Mouse (Mus musculus): ENCODE measurements around the gene Cdk5rap3.
A peak's percentile ranks its signal among the peaks of the same experiment; 100 is the strongest.

Cdk5rap3 gene

GRCm38 (mm10) chr11:96895886-96896285, 20.4 kb downstream of the Cdk5rap3 start:
- peak; percentile 56 for DNase-seq (ENCODE audit: low read depth)

- DNase-seq (ENCODE audit: low read depth): no peak
These were observed 23.0 kb downstream of the Cdk5rap3 start for GRCm38 (mm10) chr11:96893203-96893842.

GRCm38 (mm10) chr11:96891784-96892527, 24.3 kb downstream of the Cdk5rap3 start:
- DNase-seq (ENCODE audit: low read depth): no peak

DNA sequence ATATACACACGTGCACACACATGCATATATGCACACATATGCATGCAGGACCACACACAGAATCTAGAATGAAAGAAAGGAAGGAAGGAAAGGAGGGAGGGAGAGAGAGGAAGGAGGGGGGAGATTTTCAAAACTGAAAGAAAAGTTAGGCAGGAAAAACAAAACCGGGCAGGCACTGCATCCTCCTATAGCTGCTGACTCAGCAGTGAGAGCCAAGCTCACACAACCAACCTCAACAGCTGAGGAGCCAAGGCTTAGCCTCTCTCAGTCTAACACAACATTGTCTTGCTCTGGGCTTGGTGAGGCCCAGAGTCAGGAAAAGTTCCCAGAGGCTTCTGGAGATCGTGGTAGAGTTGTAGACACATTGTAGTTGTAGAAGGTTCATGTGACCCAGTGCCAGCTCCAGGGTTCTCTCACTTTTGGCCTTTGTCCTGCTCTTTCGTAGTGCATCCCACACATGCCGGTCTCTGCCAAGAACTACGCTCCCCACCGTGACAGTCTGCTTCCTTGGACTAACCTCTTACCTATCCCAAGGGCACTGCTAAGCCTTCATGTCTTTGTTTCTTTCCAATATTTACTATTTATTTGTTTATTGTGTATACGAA, 29.3 kb downstream of the Cdk5rap3 start:
- DNase-seq (ENCODE audit: low read depth): peak; percentile 42

DNA sequence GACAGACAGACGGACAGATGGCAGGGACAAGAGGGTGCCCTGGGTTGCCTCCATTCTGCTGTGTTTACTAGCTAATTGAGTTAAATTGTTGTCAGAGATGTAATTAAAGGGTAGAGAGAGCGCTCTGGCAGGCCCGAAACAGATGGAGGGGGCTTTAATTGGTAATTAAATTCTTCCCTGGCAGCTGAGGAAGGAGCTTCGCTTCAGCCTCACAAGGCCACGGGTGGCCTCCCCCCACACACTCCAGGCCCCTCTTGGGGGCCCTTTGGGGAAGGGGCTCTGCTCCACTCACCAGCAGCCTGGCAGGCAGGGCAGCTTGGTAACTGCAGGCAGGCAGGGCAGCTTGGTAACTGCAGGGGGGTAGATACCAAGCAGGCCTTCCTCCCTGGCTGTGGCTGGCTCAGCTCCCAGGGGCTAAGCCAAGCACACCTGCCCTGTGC, 30.4 kb downstream of the Cdk5rap3 start:
- DNase-seq (ENCODE audit: low read depth): no peak

DNA sequence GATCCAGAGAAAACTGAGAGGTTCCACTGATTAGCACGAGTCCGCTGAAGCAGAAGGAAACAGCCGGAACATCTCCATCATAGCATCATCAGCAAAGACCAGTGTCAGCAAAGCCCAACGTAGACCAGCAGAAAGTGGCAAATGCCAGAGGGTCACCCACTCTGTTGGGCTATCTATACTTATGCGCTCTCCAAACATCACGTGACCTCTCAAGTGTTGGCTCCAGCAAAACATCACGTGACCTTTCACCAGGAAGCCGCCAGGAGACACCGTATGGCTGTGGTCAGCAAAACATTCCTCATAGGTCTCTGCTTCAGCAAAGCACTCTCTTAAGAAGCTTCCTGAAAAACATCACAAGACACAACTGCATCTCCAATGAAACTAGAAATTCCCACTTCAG, 36.0 kb downstream of the Cdk5rap3 start:
- no peak for DNase-seq (ENCODE audit: low read depth)

DNA sequence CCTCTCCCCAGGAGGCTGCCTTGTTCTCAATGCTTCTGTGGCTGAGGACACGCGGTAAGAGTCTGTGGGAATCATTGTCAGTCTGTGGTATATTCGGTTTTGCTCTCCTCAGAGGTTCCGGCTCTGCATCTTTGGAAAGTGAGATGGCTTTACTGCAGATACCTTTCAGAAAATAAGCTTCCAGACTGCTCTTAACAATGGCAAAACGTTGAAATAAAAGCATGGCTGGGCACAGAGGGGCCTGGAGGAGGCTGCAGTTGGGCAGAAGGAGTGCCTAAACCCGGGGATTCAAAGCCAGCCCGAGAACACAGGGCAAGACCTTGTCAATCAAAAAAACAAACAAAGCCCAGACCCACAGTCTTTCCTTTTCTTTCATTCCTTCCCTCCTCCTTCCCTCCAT, 36.9 kb downstream of the Cdk5rap3 start:
- DNase-seq (ENCODE audit: low read depth): no peak

DNA sequence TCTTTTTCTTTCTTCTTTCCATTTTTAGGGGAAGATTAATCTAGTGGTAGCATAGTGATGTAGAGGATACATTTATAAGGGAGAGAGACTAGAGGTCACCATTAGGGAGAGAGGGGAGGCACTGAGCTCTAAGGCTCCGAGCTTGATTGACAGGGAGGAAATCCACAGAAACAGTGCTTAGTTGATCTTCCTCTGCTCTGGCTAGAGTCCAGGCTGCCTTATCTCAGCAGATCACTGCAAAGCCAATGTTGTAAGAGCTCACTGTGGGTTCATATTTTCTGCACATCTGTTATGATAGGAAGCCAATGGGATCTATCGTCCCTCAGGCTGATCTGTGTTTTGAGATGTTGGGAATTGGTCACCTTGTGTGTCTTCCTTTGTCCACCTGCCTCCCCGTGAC, 37.6 kb downstream of the Cdk5rap3 start:
- peak; percentile 98 for DNase-seq (ENCODE audit: low read depth)

DNA sequence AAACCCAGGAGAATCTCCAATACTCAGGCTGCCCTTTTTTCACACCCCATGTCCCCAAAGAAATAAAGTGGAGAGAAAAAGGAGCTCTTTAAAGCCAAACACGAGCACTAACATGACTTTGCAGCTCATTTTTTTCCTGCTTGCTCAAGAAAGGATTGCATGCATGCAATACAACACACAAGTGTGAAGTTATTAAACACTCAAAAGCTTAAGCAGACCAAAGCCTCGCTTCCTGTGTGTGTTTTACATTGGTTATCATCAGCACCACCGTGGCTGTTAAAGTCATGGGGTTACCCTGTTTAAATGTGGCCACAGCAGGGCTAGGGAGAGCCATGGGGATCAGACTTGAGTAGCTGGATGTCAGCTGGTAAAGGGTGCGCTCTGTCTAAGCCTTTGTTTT, 39.2 kb downstream of the Cdk5rap3 start:
- peak; percentile 52 for DNase-seq (ENCODE audit: low read depth)

DNA sequence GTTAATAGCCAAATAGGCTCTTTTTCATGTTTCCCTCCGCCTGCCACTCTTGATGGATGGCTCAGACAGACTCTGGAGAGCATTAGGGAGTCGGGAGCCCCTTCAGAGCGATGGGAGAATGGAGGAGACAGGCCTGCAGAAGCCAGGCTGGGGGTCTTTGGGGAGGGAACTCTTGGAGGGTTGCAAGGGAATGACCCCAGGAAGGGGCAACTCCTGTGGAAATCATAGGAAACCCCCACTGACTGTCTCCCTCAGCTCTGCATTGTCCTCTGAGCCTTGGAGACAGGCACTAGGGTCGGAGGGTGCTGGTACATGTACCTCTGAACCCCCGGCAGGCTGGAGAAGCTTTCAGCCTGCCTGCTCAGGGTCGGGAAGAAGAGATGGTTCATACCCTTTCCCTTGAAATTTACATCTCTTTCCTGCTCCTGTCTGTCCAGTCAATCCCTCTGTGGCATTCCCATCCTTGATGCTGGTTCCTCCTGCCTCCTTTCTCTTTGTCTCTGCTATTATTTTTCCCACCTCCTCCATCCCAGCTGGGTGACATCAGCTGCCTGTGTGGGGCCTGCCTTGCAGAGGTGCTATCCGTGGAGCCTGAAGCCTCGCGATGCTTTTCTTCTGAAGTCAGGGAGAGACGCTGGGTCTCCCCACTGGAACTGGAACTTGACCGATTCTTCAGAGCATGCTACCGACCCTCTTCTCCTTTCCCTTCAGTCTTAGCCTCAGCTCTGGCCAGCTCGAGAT, 39.8 kb downstream of the Cdk5rap3 start:
- no peak for DNase-seq (ENCODE audit: low read depth)

GRCm38 (mm10) chr11:96875745-96876144, 40.6 kb downstream of the Cdk5rap3 start:
- no peak for DNase-seq (ENCODE audit: low read depth)

GRCm38 (mm10) chr11:96875270-96875669, 41.0 kb downstream of the Cdk5rap3 start:
- no peak for DNase-seq (ENCODE audit: low read depth)

DNA sequence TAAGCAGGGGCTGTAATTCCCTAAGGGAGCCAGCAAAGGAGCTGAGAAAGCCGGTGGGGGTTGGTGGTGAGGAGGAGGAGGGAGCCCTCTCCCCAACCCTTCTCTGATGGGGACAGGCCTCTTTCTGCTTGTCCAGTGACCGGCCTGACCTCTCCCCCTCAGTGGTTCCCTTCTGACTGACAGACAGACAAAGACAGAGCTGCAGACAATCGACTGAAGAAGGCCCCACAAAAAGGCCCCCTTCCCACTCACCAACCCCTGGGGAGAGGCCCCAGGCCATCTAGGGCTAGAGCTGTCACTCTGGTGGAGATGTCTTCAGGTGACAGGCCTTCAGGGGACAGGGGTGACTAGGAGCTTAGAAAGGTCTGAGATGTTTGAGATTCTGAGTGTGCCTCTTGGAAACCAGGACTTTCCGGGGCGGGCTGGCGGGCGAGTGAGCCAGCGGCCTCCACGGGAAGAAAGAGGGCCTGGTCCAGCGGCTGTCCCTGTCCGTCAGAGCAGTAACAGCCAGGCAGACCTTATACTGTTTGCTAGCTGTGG, 42.6 kb downstream of the Cdk5rap3 start:
- no peak for DNase-seq (ENCODE audit: low read depth)

DNA sequence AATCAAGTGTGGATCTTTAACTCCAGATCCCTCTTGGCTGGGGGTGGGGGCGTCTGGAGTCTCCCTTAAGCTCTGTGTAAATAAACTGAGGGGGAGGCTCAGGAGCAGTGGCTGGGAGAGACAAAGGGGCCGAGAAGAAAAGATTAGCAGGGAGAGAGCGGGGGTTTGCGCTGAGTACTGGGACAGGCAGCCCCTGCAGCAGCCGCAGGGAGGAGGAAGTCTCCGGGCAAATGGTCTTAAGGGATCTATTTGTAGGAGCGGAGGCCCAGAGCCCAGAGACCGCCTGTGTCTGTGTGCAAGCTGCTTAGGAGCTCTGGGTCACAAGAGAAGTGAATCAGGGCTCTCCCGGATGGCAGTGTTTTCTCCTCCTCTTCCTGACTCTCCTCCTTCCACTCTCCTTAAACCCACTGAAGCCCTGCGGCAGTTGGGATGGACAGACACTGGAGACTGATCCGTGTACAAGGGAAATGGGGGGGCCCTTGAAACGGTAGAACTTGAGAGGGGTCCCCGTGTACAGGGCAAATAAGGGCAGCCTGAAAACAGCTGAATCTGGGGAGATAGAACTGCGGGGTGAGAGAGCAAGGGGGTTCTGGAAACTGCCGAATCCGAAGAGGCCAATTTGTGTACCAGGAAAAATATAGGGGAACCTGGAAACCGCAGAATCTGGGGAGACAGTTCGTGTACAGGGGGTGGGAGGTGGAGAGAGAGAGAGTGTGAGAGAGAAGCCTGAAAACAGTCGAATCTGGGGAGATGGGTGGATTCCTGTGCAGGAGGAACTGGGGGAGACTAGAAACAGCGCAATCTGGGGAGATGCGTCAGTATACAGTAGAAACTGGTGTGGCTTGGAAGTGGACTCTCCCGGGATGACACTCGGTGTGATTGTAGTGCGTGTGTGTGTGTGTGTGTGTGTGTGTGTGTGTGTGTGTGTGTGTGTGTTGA, 43.6 kb downstream of the Cdk5rap3 start:
- no peak for DNase-seq (ENCODE audit: low read depth)

DNA sequence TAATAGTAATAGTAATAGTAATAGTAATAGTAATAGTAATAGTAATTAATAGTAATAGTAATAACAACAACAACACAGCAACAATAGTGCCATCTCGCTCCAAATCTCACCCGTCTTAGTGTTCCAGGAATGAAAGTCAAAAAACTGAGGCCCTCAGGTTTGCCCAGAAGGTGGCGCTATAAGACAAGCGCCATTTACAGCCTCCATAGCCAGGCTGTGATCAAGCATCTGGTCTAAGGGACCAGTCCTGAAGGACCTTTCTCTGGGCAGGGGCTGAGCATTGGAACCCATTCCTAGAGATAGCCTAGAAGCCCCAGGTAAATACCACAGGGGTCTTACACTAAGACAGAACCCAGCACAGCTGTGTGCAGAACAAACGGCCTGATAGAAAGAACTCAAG, 49.1 kb downstream of the Cdk5rap3 start:
- DNase-seq (ENCODE audit: low read depth): peak; percentile 80

DNA sequence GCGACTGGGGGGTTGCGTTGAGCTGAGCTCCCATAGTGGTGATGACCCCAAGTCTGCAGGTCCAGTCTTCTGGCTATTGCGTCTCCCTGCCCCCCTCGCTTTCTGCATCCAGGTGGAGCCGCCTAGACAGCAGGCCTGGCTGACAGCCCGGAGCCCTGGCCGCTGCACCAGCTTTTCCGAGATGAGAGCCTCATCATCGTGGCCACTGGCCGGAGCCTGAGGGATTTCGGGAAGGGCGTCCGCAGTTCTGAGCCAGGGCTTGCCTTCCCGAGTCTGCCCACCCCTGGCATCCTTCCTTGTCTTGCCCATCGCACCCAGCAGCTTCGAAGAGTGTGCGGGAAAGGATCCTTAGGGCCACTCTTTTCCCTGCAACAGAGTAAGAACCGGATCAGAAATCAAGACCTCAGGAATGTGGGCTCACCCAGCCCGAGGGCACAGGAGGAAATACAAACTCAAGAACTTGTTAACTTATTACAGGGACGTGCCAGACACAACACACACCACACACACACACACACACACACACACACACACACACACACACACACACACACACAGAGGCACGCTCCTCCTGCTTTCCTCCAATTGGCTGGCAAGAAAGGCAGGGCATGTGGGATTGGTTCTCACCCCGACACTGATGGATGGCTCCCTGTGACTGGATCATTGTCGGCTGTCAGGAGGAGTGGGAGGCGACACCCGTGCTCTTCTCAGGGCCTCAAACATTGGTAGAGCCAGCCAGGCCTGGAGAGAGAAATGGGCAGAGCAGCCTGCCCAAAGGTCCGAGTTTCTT, 52.9 kb downstream of the Cdk5rap3 start:
- DNase-seq (ENCODE audit: low read depth): peak; percentile 90

DNA sequence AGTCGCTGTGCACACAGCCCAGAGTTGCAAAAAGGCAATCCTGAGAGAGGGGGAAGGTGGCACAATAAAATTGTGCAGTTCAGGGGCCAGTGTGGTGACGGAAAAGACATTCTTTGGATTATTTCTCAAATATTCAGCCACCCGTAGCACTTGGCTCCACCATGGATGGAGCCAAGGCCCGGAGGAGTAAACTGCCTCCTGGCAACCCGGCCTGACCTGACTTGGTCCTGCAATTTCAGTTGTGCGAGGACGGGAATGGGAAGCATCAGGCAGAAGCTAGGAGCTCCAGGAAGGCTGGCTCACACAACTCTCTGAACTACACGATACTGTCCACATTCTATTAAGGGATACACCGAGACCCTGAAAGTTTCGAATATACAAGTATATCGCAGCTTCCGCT, 53.8 kb downstream of the Cdk5rap3 start:
- no peak for DNase-seq (ENCODE audit: low read depth)

DNA sequence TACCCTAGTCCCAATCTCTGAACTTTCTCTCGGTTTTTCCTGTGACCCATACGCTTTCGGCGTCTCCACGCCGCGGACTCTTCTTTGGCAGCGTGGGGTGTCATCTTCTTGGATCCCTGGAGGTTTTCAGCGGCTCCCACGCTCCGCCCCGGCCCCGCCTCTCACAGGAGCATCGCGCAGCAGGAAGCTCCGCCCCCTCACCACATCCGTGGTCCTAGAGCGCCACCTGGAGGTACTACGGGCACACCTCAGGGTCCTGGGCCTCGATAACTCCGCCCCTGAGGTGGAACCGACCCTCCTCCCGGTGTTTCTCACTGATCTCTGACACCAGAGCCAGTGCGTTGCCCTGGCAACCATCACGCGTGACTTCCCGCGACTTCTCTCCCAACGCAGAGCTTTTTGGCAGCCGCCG, 54.4 kb downstream of the Cdk5rap3 start:
- DNase-seq (ENCODE audit: low read depth): peak; percentile 90

GRCm38 (mm10) chr11:96861446-96861845, 54.9 kb downstream of the Cdk5rap3 start:
- DNase-seq (ENCODE audit: low read depth): no peak

DNA sequence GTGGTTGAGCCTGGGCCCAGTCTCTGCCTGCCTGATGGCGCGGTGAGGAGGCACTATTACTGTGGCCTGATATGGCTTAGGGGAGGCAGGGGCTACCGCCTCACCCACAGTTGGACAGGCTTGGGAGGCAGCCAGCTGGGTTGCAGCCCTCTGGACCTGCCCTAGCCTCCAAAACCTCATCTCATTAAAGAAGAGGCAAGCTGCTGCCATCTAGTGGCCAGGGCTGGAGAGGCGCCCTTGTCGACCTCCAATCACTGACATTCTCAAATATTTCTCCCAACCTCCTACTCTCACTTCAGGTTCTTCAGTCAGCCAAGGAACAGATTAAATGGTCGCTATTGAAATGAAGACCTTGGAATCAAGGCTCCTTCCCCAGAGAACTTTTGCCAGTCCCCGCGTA, 55.7 kb downstream of the Cdk5rap3 start:
- DNase-seq (ENCODE audit: low read depth): peak; percentile 81

All from 416B (cell line).